Mouse (Mus musculus) lung, embryonic 15.5 days (tissue): ENCODE data around the gene Tpbgl. TPM values are rescaled to one million over a fixed set of nuclear protein-coding genes. Genes with fewer than 3 reads are reported as not detected.

Source experiments
- polyA plus RNA-seq: library from polyadenylated mRNA; unstranded; fragments of >200 nt; fragmentation: Nextera tagmentation; extraction: Ambion mirVana; gene quantifications from 2 replicates; pipeline ENCODE4 v1.2.1, GENCODE M21; 2015

The Tpbgl gene
- polyA plus RNA-seq, 1 experiment from 2014 or later, result 1.1 TPM

Other genes starting within 250 kb of the Tpbgl start
- gene Gdpd5, start 245.7 kb downstream of the Tpbgl start, polyA plus RNA-seq, result 20.7 and 22.0 TPM in 2 replicates
- gene Klhl35, start 161.1 kb downstream of the Tpbgl start, polyA plus RNA-seq, result 0.80 and 0.94 TPM in 2 replicates
- gene Rps3, start 143.4 kb downstream of the Tpbgl start, polyA plus RNA-seq, result 777 and 836 TPM in 2 replicates
- gene Arrb1, start 91.6 kb downstream of the Tpbgl start, polyA plus RNA-seq, result 16.1 and 17.5 TPM in 2 replicates
- gene Slco2b1, start 84.2 kb upstream of the Tpbgl start, polyA plus RNA-seq, result 4.0 TPM in 2 replicates
- gene Olfr520, start 103.2 kb upstream of the Tpbgl start, polyA plus RNA-seq, result not detected in 2 replicates
- not detected in 2 replicates for gene Olfr521, start 136.4 kb upstream of the Tpbgl start, polyA plus RNA-seq
- gene Neu3, start 201.3 kb upstream of the Tpbgl start, polyA plus RNA-seq, result 5.0 and 5.3 TPM in 2 replicates
- gene Xrra1, start 232.0 kb upstream of the Tpbgl start, polyA plus RNA-seq, result 0.26 and 0.36 TPM in 2 replicates
- 400 and 403 TPM in 2 replicates for gene Spcs2, start 236.4 kb upstream of the Tpbgl start, polyA plus RNA-seq